Mouse (Mus musculus): ENCODE measurements at regions not wholly inside any gene's neighbourhood (a gene's known extent, or its start where the extent isn't known, plus 50 kb on each side); places are given as distances from the start of the nearest gene placed in this dataset.

DNA sequence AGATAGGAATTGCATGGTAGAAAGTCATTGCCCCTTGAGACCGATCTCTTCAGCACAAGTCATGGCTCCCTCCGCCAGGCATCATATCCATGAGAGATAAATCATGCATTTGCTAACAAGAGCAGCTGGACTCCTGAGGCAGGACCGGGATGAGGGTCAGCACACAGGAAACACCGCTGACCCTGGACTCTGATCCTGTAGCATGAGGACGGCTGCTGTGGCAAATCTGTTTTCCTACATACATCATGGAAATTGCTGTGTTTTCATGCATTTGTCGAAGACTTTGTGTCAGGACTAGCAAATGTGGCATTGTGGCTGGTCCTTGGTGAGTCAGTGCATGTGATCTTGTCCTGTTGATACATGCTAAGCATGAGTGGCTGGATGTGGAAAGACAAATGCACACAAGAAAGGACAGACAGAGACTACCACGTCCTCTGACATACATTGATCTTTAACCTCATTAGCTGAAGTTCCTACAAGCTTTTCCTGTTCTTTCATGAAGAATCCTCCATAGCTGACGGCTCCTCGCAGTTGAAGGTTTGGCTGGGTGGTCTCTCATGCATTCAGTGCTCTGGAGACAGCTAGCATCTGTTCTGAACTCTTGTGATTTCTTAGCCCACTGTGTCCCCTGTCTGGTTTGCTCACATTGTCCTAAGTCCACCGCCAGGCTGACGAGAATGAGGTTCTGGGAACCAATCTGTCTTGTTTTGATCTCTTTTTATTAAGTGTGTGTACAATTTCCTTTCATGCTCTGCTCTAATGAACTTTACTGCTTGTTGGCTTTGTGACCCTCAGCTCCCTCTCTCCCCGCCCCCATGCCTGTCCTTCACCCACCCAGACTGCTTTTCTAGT is 90.8 kb upstream of the Ednra start:
- WGBS, result 46% methylated on average over 12 of the region's 12 CpGs
- no peak for DNase-seq
- no peak for TF ChIP-seq CTCF (IDR thresholded peaks at IDR 0.05; ENCODE audit: insufficient read depth, low read length)
- TF ChIP-seq POLR2A (IDR thresholded peaks at IDR 0.05; ENCODE audit: borderline replicate concordance, extremely low read depth, low read depth, low read length), result no peak
- H3K4me3 ChIP-seq (replicated peaks; ENCODE audit: extremely low read depth, low read depth, low read length), result no peak overlapping the region
- no peaks in the 10 kb centered on the region; the same call in 1 of the 2 replicates for H3K4me1 ChIP-seq (ENCODE audit: control insufficient read depth, insufficient read depth, low read length)

DNA sequence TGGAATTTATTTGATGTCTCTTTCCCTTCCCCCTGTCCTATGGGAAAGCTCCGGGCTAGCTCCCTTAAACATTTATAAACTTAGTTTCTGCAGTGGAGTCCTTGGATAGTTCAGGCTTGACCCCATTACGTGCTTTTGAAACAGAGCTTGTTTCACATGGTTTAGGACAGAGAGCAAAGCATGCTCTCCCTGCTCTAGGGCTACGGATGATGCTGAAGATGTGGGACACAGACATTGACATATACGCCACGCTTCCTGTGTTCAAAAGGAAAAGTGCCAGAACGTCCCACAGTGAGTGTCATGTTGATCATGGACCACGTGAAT is 91.3 kb upstream of the Ednra start:
- TF ChIP-seq POLR2A (IDR thresholded peaks at IDR 0.05; ENCODE audit: borderline replicate concordance, extremely low read depth, low read depth, low read length), result no peak
- no peak for TF ChIP-seq CTCF (IDR thresholded peaks at IDR 0.05; ENCODE audit: insufficient read depth, low read length)
- DNase-seq, result no peak
- Histone ChIP-seq H3K4me3 (replicated peaks; ENCODE audit: extremely low read depth, low read depth, low read length) (no peak overlapping the region), H3K4me1 (ENCODE audit: control insufficient read depth, insufficient read depth, low read length) (no peaks in the 10 kb centered on the region; the same call in 1 of the 2 replicates)
- 43% methylated on average over 7 of the region's 7 CpGs for WGBS

DNA sequence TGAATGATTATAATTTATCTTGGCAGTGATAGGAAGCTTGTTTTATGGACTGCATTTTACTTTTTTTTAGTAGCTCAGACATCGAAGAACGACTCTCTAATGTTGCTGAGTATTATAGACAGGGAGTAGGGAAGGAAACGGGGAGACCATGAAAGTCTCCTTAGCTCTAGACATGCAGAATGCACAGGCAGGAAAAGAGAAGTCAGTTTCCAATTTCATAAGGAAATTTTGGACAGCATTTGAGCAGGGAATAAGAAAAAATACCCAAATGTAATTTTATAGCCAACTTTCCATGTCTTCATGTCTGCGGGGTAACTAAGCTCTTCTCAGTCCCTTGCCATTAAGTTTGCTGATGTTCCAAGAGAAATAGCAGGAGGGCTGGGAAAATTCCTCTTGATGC is 92.0 kb upstream of the Ednra start:
- 66% methylated on average over 4 of the region's 4 CpGs for WGBS
- TF ChIP-seq CTCF (IDR thresholded peaks at IDR 0.05; ENCODE audit: insufficient read depth, low read length) (no peak), POLR2A (IDR thresholded peaks at IDR 0.05; ENCODE audit: borderline replicate concordance, extremely low read depth, low read depth, low read length) (no peak)
- no peaks in the 10 kb centered on the region; the same call in 1 of the 2 replicates for H3K4me1 ChIP-seq (ENCODE audit: control insufficient read depth, insufficient read depth, low read length)
- no peak overlapping the region for H3K4me3 ChIP-seq (replicated peaks; ENCODE audit: extremely low read depth, low read depth, low read length)
- no peak for DNase-seq

DNA sequence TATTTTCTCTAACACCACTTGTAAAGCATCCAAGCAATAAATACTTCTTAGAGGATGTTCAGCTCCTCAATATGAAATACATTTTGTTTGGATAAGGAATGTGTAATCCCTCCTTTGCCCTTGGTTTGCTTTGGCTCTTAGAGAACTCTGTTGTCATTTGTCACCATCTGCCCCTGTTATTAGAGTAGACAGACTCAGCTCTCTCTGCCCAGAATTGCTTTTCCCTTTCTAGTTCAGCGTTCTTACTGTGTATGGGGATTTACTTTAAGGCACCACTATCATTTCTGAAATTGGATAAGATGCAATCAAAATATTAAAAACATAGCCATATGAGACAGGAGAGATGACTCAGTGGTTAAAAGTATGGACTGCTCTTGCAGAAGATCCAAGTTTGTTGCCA is 101.5 kb upstream of the Ednra start:
- H3K4me3 ChIP-seq (replicated peaks; ENCODE audit: extremely low read depth, low read depth, low read length), result no peak overlapping the region
- WGBS, result 65% methylated on average over 1 of the region's 1 CpGs
- H3K4me1 ChIP-seq (ENCODE audit: control insufficient read depth, insufficient read depth, low read length), result no peaks in the 10 kb centered on the region; the same call in 1 of the 2 replicates
- no peak for TF ChIP-seq CTCF (IDR thresholded peaks at IDR 0.05; ENCODE audit: insufficient read depth, low read length)
- no peak for TF ChIP-seq POLR2A (IDR thresholded peaks at IDR 0.05; ENCODE audit: borderline replicate concordance, extremely low read depth, low read depth, low read length)
- DNase-seq, result no peak

DNA sequence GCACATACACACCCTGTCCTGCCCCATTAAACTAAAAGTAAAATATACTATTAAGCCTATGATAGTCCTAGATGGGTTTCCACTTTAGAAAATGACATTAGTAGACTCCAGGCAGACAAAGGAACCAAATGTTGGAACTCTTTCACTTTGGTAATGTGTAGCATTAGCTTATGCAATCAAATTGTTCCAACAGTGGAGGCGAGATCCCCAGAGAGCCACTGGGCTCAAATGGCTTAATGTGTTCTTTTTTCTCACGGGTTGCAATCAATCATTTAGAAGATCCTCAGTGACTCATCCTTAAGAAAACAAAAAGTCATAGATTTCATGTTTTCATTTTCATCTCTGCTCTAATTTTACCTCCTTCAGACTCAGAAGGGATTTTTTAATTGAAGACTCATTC is 102.0 kb upstream of the Ednra start:
- TF ChIP-seq CTCF (IDR thresholded peaks at IDR 0.05; ENCODE audit: insufficient read depth, low read length) (no peak), POLR2A (IDR thresholded peaks at IDR 0.05; ENCODE audit: borderline replicate concordance, extremely low read depth, low read depth, low read length) (no peak)
- Histone ChIP-seq H3K4me1 (ENCODE audit: control insufficient read depth, insufficient read depth, low read length) (no peaks in the 10 kb centered on the region; the same call in 1 of the 2 replicates), H3K4me3 (replicated peaks; ENCODE audit: extremely low read depth, low read depth, low read length) (no peak overlapping the region)
- DNase-seq, result no peak
- 41% methylated on average over 2 of the region's 2 CpGs for WGBS

DNA sequence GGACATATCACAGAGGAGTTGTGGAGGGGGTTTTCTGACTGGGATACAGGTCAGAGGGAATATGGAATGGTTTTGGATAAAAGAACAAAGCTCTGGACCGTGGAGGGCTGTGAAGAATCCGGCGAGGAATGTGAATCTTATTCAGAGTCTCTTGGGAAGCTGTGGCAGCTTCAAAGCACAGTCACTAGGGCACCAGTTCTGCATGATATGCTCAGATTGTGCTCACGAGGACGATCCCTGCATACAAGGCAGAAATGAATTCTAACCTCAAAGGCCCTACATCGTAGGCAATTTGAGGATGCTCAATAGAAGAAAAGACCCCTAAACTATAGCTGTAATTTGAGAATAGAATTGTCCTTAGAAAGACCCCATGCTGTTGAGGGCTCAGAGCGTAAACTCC is 103.8 kb upstream of the Ednra start:
- TF ChIP-seq CTCF (IDR thresholded peaks at IDR 0.05; ENCODE audit: insufficient read depth, low read length), result no peak
- TF ChIP-seq POLR2A (IDR thresholded peaks at IDR 0.05; ENCODE audit: borderline replicate concordance, extremely low read depth, low read depth, low read length), result no peak
- Histone ChIP-seq H3K4me1 (ENCODE audit: control insufficient read depth, insufficient read depth, low read length) (no peaks in the 10 kb centered on the region; the same call in 1 of the 2 replicates), H3K4me3 (replicated peaks; ENCODE audit: extremely low read depth, low read depth, low read length) (no peak overlapping the region)
- no peak for DNase-seq
- WGBS, result 69% methylated on average over 7 of the region's 7 CpGs

DNA sequence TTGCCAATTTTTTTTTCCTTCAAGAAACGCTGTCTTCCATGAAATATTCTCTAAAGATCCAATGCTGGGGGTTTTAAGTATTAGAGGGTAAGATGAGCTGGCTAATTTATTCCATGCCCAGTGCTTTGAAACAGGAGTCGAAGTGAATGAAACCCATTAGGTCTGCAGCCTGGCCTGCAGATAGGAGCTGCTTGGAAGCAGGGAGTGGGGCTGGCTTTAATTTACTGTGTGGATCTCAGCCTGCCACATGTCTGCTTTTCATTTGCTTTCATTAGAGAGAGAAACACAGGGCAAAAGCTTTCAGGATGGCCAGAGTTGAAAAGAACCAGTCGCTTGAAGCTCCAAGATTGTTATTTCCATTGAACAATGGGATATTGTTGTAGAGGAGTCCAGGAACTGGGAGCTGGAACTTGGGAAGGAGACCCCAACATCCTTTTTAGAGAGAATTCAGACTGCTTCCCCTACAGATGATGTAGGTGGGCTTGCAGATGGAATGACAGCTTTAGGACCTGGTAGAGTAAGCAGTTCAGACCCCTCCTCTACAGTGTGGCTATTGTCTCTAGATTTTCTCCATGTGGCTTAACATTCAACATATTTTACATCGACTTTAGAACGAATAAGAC is 105.0 kb upstream of the Ednra start:
- no peak for DNase-seq
- 71% methylated on average over 5 of the region's 5 CpGs for WGBS
- no peak for TF ChIP-seq POLR2A (IDR thresholded peaks at IDR 0.05; ENCODE audit: borderline replicate concordance, extremely low read depth, low read depth, low read length)
- no peak for TF ChIP-seq CTCF (IDR thresholded peaks at IDR 0.05; ENCODE audit: insufficient read depth, low read length)
- no peaks in the 10 kb centered on the region; the same call in 1 of the 2 replicates for H3K4me1 ChIP-seq (ENCODE audit: control insufficient read depth, insufficient read depth, low read length)
- no peak overlapping the region for H3K4me3 ChIP-seq (replicated peaks; ENCODE audit: extremely low read depth, low read depth, low read length)

DNA sequence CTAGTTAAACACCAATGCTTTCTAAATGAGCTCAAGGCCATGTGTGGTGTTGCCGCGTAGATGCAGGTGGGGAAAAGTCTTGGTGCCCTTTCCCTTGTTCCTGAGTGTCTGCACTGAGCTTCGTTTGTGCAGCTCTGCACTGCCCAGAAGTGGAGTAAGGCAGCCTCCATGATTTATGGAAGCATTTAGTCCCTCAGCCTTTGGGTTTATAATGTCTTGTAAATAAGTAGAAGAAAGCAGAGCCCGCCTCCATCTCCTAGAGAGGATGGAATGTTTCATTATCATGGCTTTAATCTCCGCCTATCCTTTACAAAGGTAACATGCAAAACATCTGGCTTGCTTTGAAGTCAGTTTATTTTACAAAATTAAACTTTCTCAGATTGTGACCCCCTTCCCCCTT is 105.5 kb upstream of the Ednra start:
- no peak overlapping the region for H3K4me3 ChIP-seq (replicated peaks; ENCODE audit: extremely low read depth, low read depth, low read length)
- no peak for TF ChIP-seq POLR2A (IDR thresholded peaks at IDR 0.05; ENCODE audit: borderline replicate concordance, extremely low read depth, low read depth, low read length)
- no peak for TF ChIP-seq CTCF (IDR thresholded peaks at IDR 0.05; ENCODE audit: insufficient read depth, low read length)
- 78% methylated on average over 5 of the region's 5 CpGs for WGBS
- no peaks in the 10 kb centered on the region; the same call in 1 of the 2 replicates for H3K4me1 ChIP-seq (ENCODE audit: control insufficient read depth, insufficient read depth, low read length)
- DNase-seq, result no peak

DNA sequence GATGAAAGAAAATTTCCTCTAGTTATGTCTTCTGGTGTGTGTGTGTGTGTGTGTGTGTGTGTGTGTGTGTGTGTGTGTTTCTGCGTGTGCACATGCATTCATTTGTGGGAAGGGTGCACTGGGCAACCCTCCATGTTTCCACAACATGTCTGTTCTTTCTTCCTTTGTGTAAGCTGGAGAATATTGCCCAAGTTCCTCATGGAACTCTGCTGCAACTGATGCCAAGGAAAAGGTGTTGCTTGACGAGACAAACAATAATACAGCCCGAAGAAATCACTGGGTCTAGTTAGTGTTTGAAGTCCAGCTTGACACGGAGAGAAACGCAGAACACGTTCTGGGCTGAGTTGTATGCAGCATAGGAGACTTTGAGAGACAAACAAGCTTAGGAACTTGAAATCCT is 110.0 kb upstream of the Ednra start:
- Histone ChIP-seq H3K4me3 (replicated peaks; ENCODE audit: extremely low read depth, low read depth, low read length) (no peak overlapping the region), H3K4me1 (ENCODE audit: control insufficient read depth, insufficient read depth, low read length) (no peaks in the 10 kb centered on the region; the same call in 1 of the 2 replicates)
- WGBS, result 36% methylated on average over 6 of the region's 6 CpGs
- TF ChIP-seq POLR2A (IDR thresholded peaks at IDR 0.05; ENCODE audit: borderline replicate concordance, extremely low read depth, low read depth, low read length) (no peak), CTCF (IDR thresholded peaks at IDR 0.05; ENCODE audit: insufficient read depth, low read length) (no peak)
- DNase-seq, result peak; percentile 9

Measured in lung, adult 2 months (tissue).